In genomic region chr3:4895811-4896210, GRCm38 (mm10) we compare ENCODE assay signal across 25 mouse cellular contexts.
"Had no signal": no experiment of that assay in that cellular context is flagged by ENCODE, and none has a peak within 500 bp of the region (broad histone marks: within the 10 kb centered on the region; RNA-seq: fewer than 3 reads in every experiment).

No protein-coding gene starts in this region.

- DNase-seq: gastrocnemius, postnatal 14 days; gastrocnemius, postnatal 36 days; heart, adult 11 months; heart, adult 2 months; heart, postnatal 14 days; heart, postnatal 36 days; kidney, adult 11 months; kidney, adult 2 months; kidney, adult 9 months; kidney, postnatal 14 days; kidney, postnatal 36 days; liver; liver, embryonic 13.5 days had no signal

- ATAC-seq: hindbrain, postnatal 0 days; intestine, embryonic 16.5 days had no signal

- H3K36me3 ChIP-seq: heart, embryonic 13.5 days; heart, embryonic 15.5 days; hindbrain, embryonic 13.5 days; hindbrain, embryonic 15.5 days; kidney, embryonic 15.5 days; limb, embryonic 10.5 days; limb, embryonic 12.5 days; liver, embryonic 13.5 days; liver, embryonic 15.5 days had no signal

- H3K4me3 ChIP-seq: heart, adult 2 months; heart, embryonic 13.5 days; heart, embryonic 15.5 days; hindbrain, embryonic 13.5 days; hindbrain, embryonic 15.5 days; kidney, embryonic 15.5 days; left cerebral cortex, adult 2 months; limb, embryonic 10.5 days; limb, embryonic 12.5 days; liver, embryonic 13.5 days; liver, embryonic 15.5 days had no signal

- H3K4me1 ChIP-seq: heart, embryonic 13.5 days; heart, embryonic 15.5 days; hindbrain, embryonic 13.5 days; hindbrain, embryonic 15.5 days; kidney, embryonic 15.5 days; limb, embryonic 10.5 days; limb, embryonic 12.5 days; liver, embryonic 13.5 days; liver, embryonic 15.5 days had no signal

- H3K27ac ChIP-seq: heart, adult 2 months; heart, embryonic 13.5 days; heart, embryonic 15.5 days; hindbrain, embryonic 13.5 days; hindbrain, embryonic 15.5 days; hindbrain, postnatal 0 days; kidney, embryonic 15.5 days; kidney, postnatal 0 days; left cerebral cortex, adult 2 months; limb, embryonic 10.5 days; limb, embryonic 12.5 days; liver, embryonic 13.5 days; liver, embryonic 15.5 days had no signal

- H3K9ac ChIP-seq: heart, embryonic 13.5 days; heart, embryonic 15.5 days; hindbrain, embryonic 13.5 days; hindbrain, embryonic 15.5 days; kidney, embryonic 15.5 days; limb, embryonic 12.5 days; liver, embryonic 13.5 days; liver, embryonic 15.5 days had no signal

- H3K9me3 ChIP-seq: heart, embryonic 15.5 days; liver, embryonic 13.5 days; liver, embryonic 15.5 days had no signal
